Mouse (Mus musculus) stomach, embryonic 14.5 days (tissue): ENCODE results near the gene Spen. TPM values are rescaled to one million over a fixed set of nuclear protein-coding genes. Genes with fewer than 3 reads are reported as not detected.

Experiments
- ATAC-seq: fragments of 200-750 bp; cut with Nextera tagmentation; 2 replicates; pipeline ENCODE4 v1.8.0; 2017; ENCODE audit warnings: low read depth, moderate TSS enrichment; ENCODE audit not compliant: insufficient number of reproducible peaks, insufficient read depth, low FRiP score
- H3K27ac ChIP-seq: fragments of 300-500 bp; sonication (generic); 2 replicates; pipeline ENCODE4 v1.5.1; 2014; ENCODE audit warnings: mild to moderate bottlenecking, low read length, moderate library complexity, mixed read lengths
- H3K27me3 ChIP-seq: fragments of 300-500 bp; sonication (generic); 2 replicates; pipeline ENCODE4 v1.6.1; 2014; ENCODE audit warnings: low read length, control low read depth, mixed read lengths; ENCODE audit not compliant: control insufficient read depth, insufficient read depth
- H3K36me3 ChIP-seq: fragments of 300-500 bp; sonication (generic); 2 replicates; pipeline ENCODE4 v1.6.1; 2014; ENCODE audit warnings: mild to moderate bottlenecking, control low read depth, low read length, moderate library complexity, mixed read lengths; ENCODE audit not compliant: control insufficient read depth, insufficient read depth
- H3K4me1 ChIP-seq: fragments of 300-500 bp; sonication (generic); 2 replicates; pipeline ENCODE4 v1.6.1; 2014; ENCODE audit warnings: low read length, control low read depth, mixed read lengths; ENCODE audit not compliant: control insufficient read depth, insufficient read depth
- H3K4me2 ChIP-seq: fragments of 300-500 bp; sonication (generic); replicated peaks from 2 replicates; pipeline ENCODE4 v1.6.1; 2014; ENCODE audit warnings: low read depth, low read length, control low read depth
- H3K4me3 ChIP-seq: fragments of 300-500 bp; sonication (generic); 2 replicates; pipeline ENCODE4 v1.5.1; 2014; ENCODE audit warnings: low read depth, low read length, control low read depth
- H3K9ac ChIP-seq: fragments of 300-500 bp; sonication (generic); replicated peaks from 2 replicates; pipeline ENCODE4 v1.6.1; 2014; ENCODE audit warnings: low read depth, mild to moderate bottlenecking, control low read depth, low read length, moderate library complexity, mixed read lengths
- H3K9me3 ChIP-seq: fragments of 300-500 bp; sonication (generic); 2 replicates; pipeline ENCODE4 v1.6.1; 2016; ENCODE audit warnings: low read depth, low read length, control low read depth; ENCODE audit not compliant: control insufficient read depth
- WGBS: fragments of 180-500 bp; shearing (Covaris S2); extraction: QIAGEN DNeasy Blood & Tissue Kit; methylation state at CpG from one replicate; pipeline ENCODE4 v1.1.7; 2014; 5-methylcytosine and 5-hydroxymethylcytosine counted together
- polyA plus RNA-seq: library from polyadenylated mRNA; unstranded; fragments of >200 nt; fragmentation: Nextera tagmentation; extraction: Ambion mirVana; gene quantifications from 2 replicates; pipeline ENCODE4 v1.2.1, GENCODE M21; 2014

Gene Spen
- polyA plus RNA-seq, 1 experiment from 2014 or later: 16.9 TPM

DNA sequence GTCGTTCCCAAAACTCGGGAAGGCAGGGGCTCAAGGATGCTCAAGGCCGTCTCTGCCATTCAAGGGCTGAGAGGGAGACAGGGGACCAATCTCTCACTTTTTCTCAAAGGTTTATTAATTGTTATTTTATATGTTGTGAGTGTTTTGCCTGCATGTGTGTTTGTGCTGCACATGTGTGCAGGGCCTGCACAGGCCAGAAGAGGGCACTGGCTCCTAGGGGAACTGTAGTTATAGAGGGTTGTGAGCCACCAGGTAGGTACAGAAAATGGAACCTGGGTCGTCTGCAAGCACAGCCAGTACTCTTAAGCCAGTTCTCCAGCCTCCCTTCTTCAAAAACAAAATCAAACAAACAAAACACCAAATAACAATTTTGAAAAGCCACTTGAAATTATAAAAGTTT lies 49.7 kb downstream of the Spen start:
- no peaks in the 10 kb centered on the region for H3K9me3 ChIP-seq
- no peaks in the 10 kb centered on the region for H3K27me3 ChIP-seq
- H3K36me3 ChIP-seq: peaks cover 81% of the 10 kb centered on the region
- H3K9ac ChIP-seq: no peak overlapping the region
- 95% methylated on average over 4 of the region's 4 CpGs for WGBS
- no peak overlapping the region for H3K27ac ChIP-seq
- ATAC-seq: no peak
- H3K4me1 ChIP-seq: no peaks in the 10 kb centered on the region
- no peak overlapping the region for H3K4me3 ChIP-seq
- H3K4me2 ChIP-seq: no peak overlapping the region

DNA sequence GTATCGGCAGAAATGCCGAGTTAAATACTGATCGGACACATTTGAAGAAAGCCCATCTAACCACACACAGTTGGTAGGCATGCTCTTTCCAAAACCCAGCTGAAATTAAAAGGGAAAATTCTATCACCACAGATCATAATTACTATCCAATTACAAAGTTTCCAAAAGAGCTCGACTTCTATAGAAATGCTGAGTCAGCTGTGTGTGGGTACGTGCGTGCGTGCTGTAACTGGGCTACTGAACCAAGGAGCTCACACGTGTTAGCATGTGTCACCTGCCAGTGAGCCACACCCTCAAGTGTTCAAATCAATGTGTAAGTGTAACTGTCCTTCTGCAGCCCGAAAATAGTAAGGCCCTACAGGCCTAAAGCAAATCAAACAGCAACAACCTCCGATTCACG lies 50.8 kb downstream of the Spen start:
- ATAC-seq: no peak
- no peaks in the 10 kb centered on the region for H3K9me3 ChIP-seq
- no peak overlapping the region for H3K4me3 ChIP-seq
- no peak overlapping the region for H3K4me2 ChIP-seq
- no peaks in the 10 kb centered on the region for H3K27me3 ChIP-seq
- no peak overlapping the region for H3K27ac ChIP-seq
- 95% methylated on average over 11 of the region's 11 CpGs for WGBS
- no peak overlapping the region for H3K9ac ChIP-seq
- H3K4me1 ChIP-seq: no peaks in the 10 kb centered on the region
- H3K36me3 ChIP-seq: peaks cover 86% of the 10 kb centered on the region

GRCm38 (mm10) chr4:141484071-141484470 lies 54.3 kb downstream of the Spen start:
- H3K9me3 ChIP-seq: no peaks in the 10 kb centered on the region
- no peak for ATAC-seq
- no peak overlapping the region for H3K4me3 ChIP-seq
- no peak overlapping the region for H3K4me2 ChIP-seq
- no peaks in the 10 kb centered on the region for H3K27me3 ChIP-seq
- 78% methylated on average over 11 of the region's 11 CpGs for WGBS
- H3K9ac ChIP-seq: no peak overlapping the region
- H3K36me3 ChIP-seq: peaks cover 72% of the 10 kb centered on the region
- H3K27ac ChIP-seq: no peak overlapping the region
- no peaks in the 10 kb centered on the region for H3K4me1 ChIP-seq

DNA sequence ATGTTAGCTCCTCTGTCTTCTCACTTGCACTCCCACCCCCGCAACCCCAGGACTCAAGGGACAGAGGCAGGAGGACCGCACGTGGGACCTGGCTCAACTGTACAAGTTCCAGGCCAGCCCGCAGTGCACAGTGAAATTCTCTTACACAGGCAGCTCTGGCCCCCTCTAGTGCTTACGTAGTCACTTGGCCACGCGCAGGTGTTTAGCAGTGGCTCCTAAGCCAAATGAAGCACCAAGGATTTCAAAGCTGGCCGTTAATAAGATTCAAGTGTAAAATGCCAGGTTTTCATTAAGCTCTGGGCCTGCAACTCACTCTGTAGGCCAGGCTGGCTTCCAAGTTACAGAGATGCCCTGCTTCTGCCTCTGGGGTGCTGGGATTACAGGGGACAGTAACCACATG lies 59.0 kb downstream of the Spen start:
- ATAC-seq: no peak
- 94% methylated on average over 8 of the region's 8 CpGs for WGBS
- Histone ChIP-seq H3K4me2 (no peak overlapping the region), H3K4me1 (no peaks in the 10 kb centered on the region), H3K9ac (no peak overlapping the region), H3K36me3 (peaks cover 83% of the 10 kb centered on the region), H3K27me3 (no peaks in the 10 kb centered on the region), H3K4me3 (no peak overlapping the region), H3K9me3 (no peaks in the 10 kb centered on the region), H3K27ac (no peak overlapping the region; the same call in 1 of the 2 replicates)

DNA sequence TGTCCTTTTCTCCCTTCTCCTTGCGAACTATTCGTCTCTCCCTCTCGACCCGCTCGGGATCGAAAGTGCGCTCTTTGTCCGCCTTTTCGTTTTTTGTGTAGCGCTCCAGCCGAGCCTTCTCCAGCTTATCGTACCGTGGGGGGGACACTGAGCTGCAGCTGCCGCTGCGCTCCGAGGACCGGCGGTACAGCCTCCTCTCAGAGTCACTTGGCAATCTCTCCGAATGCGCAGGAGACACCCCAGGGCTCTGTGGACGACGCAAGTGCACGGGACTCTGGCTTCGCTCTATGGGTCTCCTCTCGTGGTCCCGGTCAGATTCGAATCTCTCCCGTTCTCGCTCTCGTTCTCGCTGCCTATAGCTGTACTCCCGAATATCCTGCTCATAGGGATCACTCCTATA lies 59.6 kb downstream of the Spen start:
- Histone ChIP-seq H3K4me3 (no peak overlapping the region), H3K27ac (peak overlapping the region; percentile 88), H3K4me2 (no peak overlapping the region), H3K9ac (no peak overlapping the region), H3K27me3 (no peaks in the 10 kb centered on the region), H3K36me3 (peaks cover 82% of the 10 kb centered on the region), H3K4me1 (no peaks in the 10 kb centered on the region), H3K9me3 (no peaks in the 10 kb centered on the region)
- no peak for ATAC-seq
- WGBS: 97% methylated on average over 32 of the region's 32 CpGs

DNA sequence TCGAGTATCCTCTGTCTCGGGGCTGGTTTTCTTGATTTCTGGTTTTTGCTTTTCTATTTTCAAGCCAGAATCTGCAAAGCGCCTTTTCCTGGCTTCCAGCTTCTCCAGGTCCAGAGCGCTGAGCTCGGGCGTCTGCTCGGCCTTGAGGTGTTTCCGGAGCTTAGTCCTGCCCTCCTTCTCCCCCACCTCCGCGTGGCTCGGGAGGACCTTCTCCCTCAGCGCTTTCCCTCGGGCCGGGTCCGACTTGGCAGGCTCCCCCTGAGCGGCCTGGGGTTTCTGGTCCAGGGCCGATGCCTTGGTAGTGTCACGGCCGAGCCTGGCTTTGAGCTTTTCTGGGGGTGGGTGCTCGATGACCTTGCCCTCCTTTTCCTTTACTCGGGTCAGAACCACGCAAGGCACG lies 60.2 kb downstream of the Spen start:
- WGBS: 84% methylated on average over 23 of the region's 23 CpGs
- no peak for ATAC-seq

DNA sequence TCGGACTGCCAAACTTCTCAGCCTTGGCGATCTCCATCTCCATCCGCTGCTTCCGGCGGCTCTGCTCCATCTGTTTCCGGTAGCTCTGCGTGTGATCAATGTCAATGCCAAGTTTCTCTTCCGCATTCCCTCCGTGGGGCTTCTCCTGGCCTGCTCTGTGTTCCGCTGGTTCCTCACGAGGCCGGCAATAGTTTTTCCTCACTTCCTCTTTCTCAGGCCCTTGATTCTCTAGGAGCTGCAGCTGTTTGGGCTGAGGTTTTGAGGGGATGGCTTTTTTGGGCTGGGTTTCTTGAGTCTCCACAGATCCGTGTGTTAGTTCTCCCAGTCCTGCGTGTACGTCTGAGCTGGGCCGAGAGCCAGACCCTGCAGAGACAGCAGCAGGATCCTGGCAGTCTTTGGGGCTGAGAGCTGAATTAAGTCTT lies 60.7 kb downstream of the Spen start:
- WGBS: 75% methylated on average over 16 of the region's 16 CpGs
- Histone ChIP-seq H3K9me3 (no peaks in the 10 kb centered on the region), H3K9ac (no peak overlapping the region), H3K27me3 (no peaks in the 10 kb centered on the region), H3K4me2 (no peak overlapping the region), H3K4me1 (no peaks in the 10 kb centered on the region), H3K27ac (peak overlapping the region; percentile 88), H3K4me3 (no peak overlapping the region), H3K36me3 (peaks cover 78% of the 10 kb centered on the region)
- peak; percentile 70; the same call in 1 of the 2 replicates for ATAC-seq

More for the DNA sequence above, 60.2 kb downstream of the Spen start:
- peak overlapping the region; percentile 88 for H3K27ac ChIP-seq
- no peaks in the 10 kb centered on the region for H3K4me1 ChIP-seq
- no peaks in the 10 kb centered on the region for H3K9me3 ChIP-seq
- H3K4me3 ChIP-seq: no peak overlapping the region
- H3K27me3 ChIP-seq: no peaks in the 10 kb centered on the region
- H3K9ac ChIP-seq: no peak overlapping the region
- H3K4me2 ChIP-seq: no peak overlapping the region
- peaks cover 78% of the 10 kb centered on the region for H3K36me3 ChIP-seq

- Histone ChIP-seq H3K27me3 (no peaks in the 10 kb centered on the region), H3K4me2 (no peak overlapping the region), H3K9ac (no peak overlapping the region), H3K4me3 (no peak overlapping the region), H3K4me1 (no peaks in the 10 kb centered on the region), H3K27ac (no peak overlapping the region), H3K9me3 (no peaks in the 10 kb centered on the region), H3K36me3 (peaks cover 80% of the 10 kb centered on the region)
- ATAC-seq: no peak
- 88% methylated on average over 19 of the region's 19 CpGs for WGBS
Observed at GRCm38 (mm10) chr4:141474431-141474830, 64.0 kb downstream of the Spen start.

- Histone ChIP-seq H3K36me3 (peaks cover 77% of the 10 kb centered on the region), H3K27me3 (no peaks in the 10 kb centered on the region), H3K4me3 (no peak overlapping the region), H3K9me3 (no peaks in the 10 kb centered on the region), H3K4me2 (no peak overlapping the region), H3K9ac (no peak overlapping the region), H3K27ac (no peak overlapping the region), H3K4me1 (no peaks in the 10 kb centered on the region)
- ATAC-seq: no peak
- 73% methylated on average over 32 of the region's 32 CpGs for WGBS
Observed at GRCm38 (mm10) chr4:141472641-141473321, 65.6 kb downstream of the Spen start.
